Mouse (Mus musculus): ENCODE measurements around the gene Dr1. TPM values are rescaled to one million over a fixed set of nuclear protein-coding genes. Genes with fewer than 3 reads are reported as not detected.
"Not testable (repeated sequence)": the region's sequence is repeated elsewhere in the genome, so short reads cannot be mapped to it uniquely, and the experiment has no call there.

The Dr1 gene
- polyA plus RNA-seq (2014; fragmentation: Nextera tagmentation; extraction: Ambion mirVana), result 32.8 and 36.5 TPM in 2 replicates

DNA sequence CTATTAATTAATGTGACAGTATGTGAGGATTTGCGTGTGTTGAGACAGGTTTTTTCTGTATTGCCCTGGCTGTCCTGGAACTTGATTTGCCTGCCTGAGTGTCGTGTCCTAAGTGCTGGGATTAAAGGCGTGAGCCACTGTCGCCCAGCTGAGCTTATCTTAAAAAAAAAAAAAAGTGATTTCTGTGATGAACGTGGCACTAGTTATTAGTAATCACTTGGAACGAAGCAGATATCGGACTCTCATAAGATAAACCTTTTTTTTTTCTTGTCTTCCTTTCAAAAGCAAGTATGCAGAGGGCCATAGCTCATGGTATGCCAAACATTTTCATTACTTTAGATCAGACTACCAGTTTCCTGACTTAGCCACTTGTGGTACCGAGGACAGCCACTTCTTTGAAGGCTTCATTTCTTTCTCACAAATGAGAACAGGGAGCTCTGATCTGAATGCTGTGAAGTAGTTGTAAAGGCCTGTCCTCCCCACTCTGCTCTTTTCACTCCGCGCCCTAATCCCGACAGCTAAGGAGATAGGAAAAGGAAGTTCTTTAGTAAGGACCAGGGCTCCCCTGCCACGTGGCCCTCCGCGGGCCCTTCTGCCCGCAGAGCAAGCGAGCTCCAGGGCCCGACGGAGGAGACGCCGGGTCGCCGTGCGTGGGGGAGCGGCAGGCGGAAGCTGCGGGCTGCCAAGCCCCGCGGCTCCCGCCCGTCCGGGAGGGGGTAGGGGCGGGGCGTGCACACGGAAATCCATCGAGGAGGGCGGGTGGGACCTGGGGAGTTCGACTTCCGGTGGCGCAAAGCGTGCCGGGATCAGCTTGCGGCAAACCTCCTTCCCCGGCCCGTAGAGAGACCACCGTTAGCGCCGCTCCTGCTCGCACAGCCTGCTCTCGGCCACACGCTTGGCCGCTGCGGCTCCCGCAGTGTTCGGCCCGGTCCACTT is at the start of gene Dr1:
TSS of gene Dr1 (plus strand) at position 771 of the 936 bp plus-strand sequence.
- WGBS (ENCODE audit: insufficient replicate concordance), result 2% methylated on average over 50 of the region's 55 CpGs
- Histone ChIP-seq H3K27ac (ENCODE audit: low read depth, low read length) (peak within 1 kb of the TSS; percentile 96), H3K4me3 (ENCODE audit: low read depth, low read length) (peak within 1 kb of the TSS; percentile 99), H3K36me3 (ENCODE audit: control insufficient read depth, insufficient read depth, low read length) (no peaks in the 10 kb centered on the region), H3K9ac (ENCODE audit: low read depth, low read length) (peak within 1 kb of the TSS; percentile 98), H3K9me3 (replicated peaks; ENCODE audit: control insufficient read depth, low read length) (no peaks in the 10 kb centered on the region), H3K4me2 (peak within 1 kb of the TSS; percentile 91), H3K27me3 (ENCODE audit: control insufficient read depth, insufficient read depth, low read length) (no peaks in the 10 kb centered on the region), H3K4me1 (ENCODE audit: control insufficient read depth, insufficient read depth, low read length) (peaks cover 3% of the 10 kb centered on the region)
- peak; percentile 98 for ATAC-seq (replicated peaks; ENCODE audit: insufficient number of reproducible peaks, low FRiP score, low TSS enrichment)

- no peak overlapping the region for H3K4me2 ChIP-seq
- no peak for ATAC-seq (replicated peaks; ENCODE audit: insufficient number of reproducible peaks, low FRiP score, low TSS enrichment)
Measured at GRCm38 (mm10) chr5:108224077-108224476, 44.6 kb upstream of the Dr1 start.

DNA sequence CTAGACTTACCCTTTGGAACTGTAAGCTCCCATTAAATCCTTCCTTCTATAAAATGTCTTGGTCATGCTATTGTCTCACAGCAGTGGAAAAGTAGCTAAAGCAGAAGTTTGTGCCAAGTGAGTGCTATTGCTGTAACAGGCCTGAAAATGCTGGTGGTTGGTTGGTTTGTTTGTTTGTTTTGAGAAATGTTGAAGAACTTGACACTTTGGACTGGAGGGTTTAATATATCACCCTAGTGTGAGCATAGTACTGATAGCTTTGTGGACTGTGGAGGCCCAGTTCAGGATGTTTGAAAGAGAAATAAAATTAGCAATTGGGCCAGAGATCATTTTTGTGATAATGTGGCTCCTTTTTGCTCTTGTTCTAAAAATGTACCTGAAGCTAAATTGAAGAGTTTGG is 42.5 kb upstream of the Dr1 start:
- Histone ChIP-seq H3K9me3 (replicated peaks; ENCODE audit: control insufficient read depth, low read length) (no peaks in the 10 kb centered on the region), H3K27me3 (ENCODE audit: control insufficient read depth, insufficient read depth, low read length) (no peaks in the 10 kb centered on the region)

More at GRCm38 (mm10) chr5:108224077-108224476, 44.6 kb upstream of the Dr1 start:
- Histone ChIP-seq H3K27me3 (ENCODE audit: control insufficient read depth, insufficient read depth, low read length) (no peaks in the 10 kb centered on the region), H3K36me3 (ENCODE audit: control insufficient read depth, insufficient read depth, low read length) (no peaks in the 10 kb centered on the region), H3K9me3 (replicated peaks; ENCODE audit: control insufficient read depth, low read length) (no peaks in the 10 kb centered on the region), H3K9ac (ENCODE audit: low read depth, low read length) (no peak overlapping the region), H3K4me3 (ENCODE audit: low read depth, low read length) (no peak overlapping the region), H3K4me1 (ENCODE audit: control insufficient read depth, insufficient read depth, low read length) (no peaks in the 10 kb centered on the region), H3K27ac (ENCODE audit: low read depth, low read length) (no peak overlapping the region)

GRCm38 (mm10) chr5:108246314-108246765 is 22.4 kb upstream of the Dr1 start:
- Histone ChIP-seq H3K27ac (ENCODE audit: low read depth, low read length) (no peak overlapping the region), H3K36me3 (ENCODE audit: control insufficient read depth, insufficient read depth, low read length) (no peaks in the 10 kb centered on the region), H3K4me3 (ENCODE audit: low read depth, low read length) (no peak overlapping the region), H3K9ac (ENCODE audit: low read depth, low read length) (no peak overlapping the region), H3K4me1 (ENCODE audit: control insufficient read depth, insufficient read depth, low read length) (no peaks in the 10 kb centered on the region), H3K27me3 (ENCODE audit: control insufficient read depth, insufficient read depth, low read length) (no peaks in the 10 kb centered on the region), H3K9me3 (replicated peaks; ENCODE audit: control insufficient read depth, low read length) (no peaks in the 10 kb centered on the region), H3K4me2 (no peak overlapping the region)
- 63% methylated on average over 3 of the region's 3 CpGs for WGBS (ENCODE audit: insufficient replicate concordance)
- no peak for ATAC-seq (replicated peaks; ENCODE audit: insufficient number of reproducible peaks, low FRiP score, low TSS enrichment)

More for the DNA sequence above, 42.5 kb upstream of the Dr1 start:
- ATAC-seq (replicated peaks; ENCODE audit: insufficient number of reproducible peaks, low FRiP score, low TSS enrichment), result no peak
- H3K4me2 ChIP-seq, result no peak overlapping the region
- no peak overlapping the region for H3K9ac ChIP-seq (ENCODE audit: low read depth, low read length)
- H3K4me3 ChIP-seq (ENCODE audit: low read depth, low read length), result no peak overlapping the region
- H3K4me1 ChIP-seq (ENCODE audit: control insufficient read depth, insufficient read depth, low read length), result no peaks in the 10 kb centered on the region
- no peaks in the 10 kb centered on the region for H3K36me3 ChIP-seq (ENCODE audit: control insufficient read depth, insufficient read depth, low read length)
- H3K27ac ChIP-seq (ENCODE audit: low read depth, low read length), result no peak overlapping the region

DNA sequence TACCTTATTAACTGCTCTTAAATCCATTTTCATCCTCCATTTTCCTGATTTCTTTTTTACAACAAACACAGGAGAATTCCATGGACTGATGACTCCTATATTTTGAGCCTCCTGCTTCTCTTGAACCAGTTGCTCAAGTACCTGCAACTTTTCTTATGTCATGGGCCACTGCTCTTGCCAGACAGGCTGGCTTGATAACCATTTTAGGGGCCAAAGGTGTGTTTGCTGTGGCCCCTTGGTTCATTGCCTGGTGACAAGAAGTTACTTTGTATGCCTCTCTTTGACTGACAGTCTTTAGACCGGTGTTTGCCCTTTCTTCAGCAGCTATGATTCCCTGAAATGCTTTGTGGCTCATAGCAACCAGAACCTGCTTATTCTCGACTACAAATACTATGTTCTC is 18.7 kb upstream of the Dr1 start:
- Histone ChIP-seq H3K4me3 (ENCODE audit: low read depth, low read length) (no peak overlapping the region), H3K36me3 (ENCODE audit: control insufficient read depth, insufficient read depth, low read length) (no peaks in the 10 kb centered on the region), H3K4me1 (ENCODE audit: control insufficient read depth, insufficient read depth, low read length) (no peaks in the 10 kb centered on the region), H3K9me3 (replicated peaks; ENCODE audit: control insufficient read depth, low read length) (no peaks in the 10 kb centered on the region), H3K27ac (ENCODE audit: low read depth, low read length) (no peak overlapping the region), H3K9ac (ENCODE audit: low read depth, low read length) (no peak overlapping the region), H3K27me3 (ENCODE audit: control insufficient read depth, insufficient read depth, low read length) (no peaks in the 10 kb centered on the region), H3K4me2 (no peak overlapping the region)
- 66% methylated on average over 2 of the region's 2 CpGs for WGBS (ENCODE audit: insufficient replicate concordance)
- ATAC-seq (replicated peaks; ENCODE audit: insufficient number of reproducible peaks, low FRiP score, low TSS enrichment), result no peak

DNA sequence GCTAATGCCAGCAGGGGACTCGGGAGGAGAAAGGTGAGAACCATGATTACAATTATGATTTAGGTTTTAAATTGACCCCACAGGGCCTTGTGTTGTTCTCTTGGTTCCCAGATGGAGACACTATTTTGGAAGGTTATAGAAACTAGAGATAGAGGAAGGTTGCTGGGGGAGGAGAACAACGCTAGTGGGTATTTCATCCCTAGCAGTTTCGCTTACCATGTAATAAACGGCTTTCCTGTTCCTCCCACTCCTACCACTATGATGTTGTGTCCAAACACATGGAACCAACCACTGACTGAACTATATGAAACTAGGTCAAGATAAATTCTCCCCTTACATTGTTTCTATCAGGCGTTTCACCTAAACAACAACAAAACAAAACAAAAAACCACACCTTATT is 13.4 kb upstream of the Dr1 start:
- H3K36me3 ChIP-seq (ENCODE audit: control insufficient read depth, insufficient read depth, low read length), result no peaks in the 10 kb centered on the region
- no peaks in the 10 kb centered on the region for H3K27me3 ChIP-seq (ENCODE audit: control insufficient read depth, insufficient read depth, low read length)
- H3K9me3 ChIP-seq (replicated peaks; ENCODE audit: control insufficient read depth, low read length), result no peaks in the 10 kb centered on the region
- H3K4me1 ChIP-seq (ENCODE audit: control insufficient read depth, insufficient read depth, low read length), result no peaks in the 10 kb centered on the region
- H3K9ac ChIP-seq (ENCODE audit: low read depth, low read length), result no peak overlapping the region
- no peak overlapping the region for H3K4me2 ChIP-seq
- 73% methylated on average over 5 of the region's 5 CpGs for WGBS (ENCODE audit: insufficient replicate concordance)
- H3K4me3 ChIP-seq (ENCODE audit: low read depth, low read length), result no peak overlapping the region
- H3K27ac ChIP-seq (ENCODE audit: low read depth, low read length), result no peak overlapping the region
- no peak for ATAC-seq (replicated peaks; ENCODE audit: insufficient number of reproducible peaks, low FRiP score, low TSS enrichment)

DNA sequence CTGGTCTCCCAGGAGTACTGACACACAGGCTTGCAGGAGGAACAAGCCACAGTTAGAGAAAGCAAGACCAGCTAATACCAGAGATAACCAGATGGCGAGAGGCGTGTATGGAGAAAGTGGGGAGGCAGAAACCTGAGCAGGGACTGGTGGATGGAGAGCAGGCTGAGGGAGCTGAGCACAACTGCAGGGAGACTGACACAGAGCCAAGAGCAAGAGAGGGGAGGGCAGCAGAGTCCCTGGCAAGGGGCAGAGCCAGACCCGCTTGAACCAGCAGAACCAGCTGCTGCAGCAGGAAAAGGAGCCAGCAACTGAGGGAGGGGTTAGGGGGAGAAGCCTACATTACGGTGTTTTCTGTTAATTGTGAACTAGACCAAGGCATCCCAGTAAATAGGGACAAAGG is 6.0 kb upstream of the Dr1 start:
- 28% methylated on average over 4 of the region's 4 CpGs for WGBS (ENCODE audit: insufficient replicate concordance)
- Histone ChIP-seq H3K4me1 (ENCODE audit: control insufficient read depth, insufficient read depth, low read length) (peaks cover under 1% of the 10 kb centered on the region), H3K9ac (ENCODE audit: low read depth, low read length) (no peak overlapping the region), H3K4me2 (no peak overlapping the region), H3K36me3 (ENCODE audit: control insufficient read depth, insufficient read depth, low read length) (no peaks in the 10 kb centered on the region), H3K27me3 (ENCODE audit: control insufficient read depth, insufficient read depth, low read length) (no peaks in the 10 kb centered on the region), H3K4me3 (ENCODE audit: low read depth, low read length) (no peak overlapping the region), H3K27ac (ENCODE audit: low read depth, low read length) (no peak overlapping the region), H3K9me3 (replicated peaks; ENCODE audit: control insufficient read depth, low read length) (no peaks in the 10 kb centered on the region)
- no peak for ATAC-seq (replicated peaks; ENCODE audit: insufficient number of reproducible peaks, low FRiP score, low TSS enrichment)

- not testable (repeated sequence) for H3K9ac ChIP-seq (ENCODE audit: low read depth, low read length); ATAC-seq (replicated peaks; ENCODE audit: insufficient number of reproducible peaks, low FRiP score, low TSS enrichment); H3K27me3 ChIP-seq (ENCODE audit: control insufficient read depth, insufficient read depth, low read length); H3K4me1 ChIP-seq (ENCODE audit: control insufficient read depth, insufficient read depth, low read length); H3K4me2 ChIP-seq; H3K27ac ChIP-seq (ENCODE audit: low read depth, low read length); H3K4me3 ChIP-seq (ENCODE audit: low read depth, low read length); H3K36me3 ChIP-seq (ENCODE audit: control insufficient read depth, insufficient read depth, low read length); H3K9me3 ChIP-seq (replicated peaks; ENCODE audit: control insufficient read depth, low read length)
- WGBS (ENCODE audit: insufficient replicate concordance), result 74% methylated on average over 1 of the region's 1 CpGs
Measured at GRCm38 (mm10) chr5:108263785-108264184, 4.9 kb upstream of the Dr1 start.

DNA sequence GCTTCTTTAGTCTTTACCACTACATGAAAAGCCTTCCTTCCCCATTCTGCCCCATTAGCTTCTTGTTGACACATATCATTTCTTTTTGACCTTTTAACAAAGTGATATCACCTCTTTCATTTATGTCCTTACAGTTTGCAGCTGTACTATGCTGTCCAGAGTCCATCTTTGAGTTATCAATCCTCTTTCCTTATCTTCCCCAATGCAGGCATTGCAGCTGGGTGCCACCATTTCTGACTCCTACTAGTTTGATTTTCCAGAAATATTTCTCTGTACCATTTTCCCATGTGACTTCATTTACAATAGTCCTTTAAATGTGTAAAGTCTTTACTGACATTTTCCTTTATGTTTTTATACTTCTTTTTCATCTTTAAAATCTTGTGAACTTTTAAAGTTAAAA is 1.7 kb upstream of the Dr1 start:
- no peak overlapping the region for H3K4me3 ChIP-seq (ENCODE audit: low read depth, low read length)
- no peaks in the 10 kb centered on the region for H3K27me3 ChIP-seq (ENCODE audit: control insufficient read depth, insufficient read depth, low read length)
- no peak overlapping the region for H3K27ac ChIP-seq (ENCODE audit: low read depth, low read length)
- H3K9me3 ChIP-seq (replicated peaks; ENCODE audit: control insufficient read depth, low read length), result no peaks in the 10 kb centered on the region
- ATAC-seq (replicated peaks; ENCODE audit: insufficient number of reproducible peaks, low FRiP score, low TSS enrichment), result no peak
- H3K4me2 ChIP-seq, result no peak overlapping the region
- peaks cover 3% of the 10 kb centered on the region for H3K4me1 ChIP-seq (ENCODE audit: control insufficient read depth, insufficient read depth, low read length)
- H3K9ac ChIP-seq (ENCODE audit: low read depth, low read length), result no peak overlapping the region
- H3K36me3 ChIP-seq (ENCODE audit: control insufficient read depth, insufficient read depth, low read length), result no peaks in the 10 kb centered on the region
